ENCODE assay signal across 8 mouse cellular contexts in the genomic region with DNA sequence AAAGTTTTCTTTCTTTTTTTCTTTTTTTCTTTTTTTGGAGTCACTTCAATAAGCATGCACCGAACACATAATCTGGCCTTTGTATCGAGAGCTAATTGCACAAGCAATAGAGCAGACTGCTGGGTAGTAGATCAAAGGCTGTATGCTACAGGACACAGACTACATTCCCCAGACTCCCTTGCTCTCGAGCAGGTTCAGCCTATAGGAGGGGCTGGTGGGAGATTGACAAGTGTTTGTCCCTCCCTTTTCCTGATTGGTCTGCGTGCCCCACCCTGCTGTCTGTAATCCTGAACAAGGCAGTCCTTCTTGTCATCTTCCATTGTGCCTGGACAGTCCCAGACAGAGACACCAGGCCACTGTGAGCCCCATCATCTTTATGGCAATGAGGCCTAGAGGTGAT.
A peak's percentile ranks its signal among the peaks of the same experiment; 100 is the strongest.
DNase-seq lines count a peak whose midpoint lies in the region; ATAC-seq lines count a peak whose summit lies in the region.
"Had no signal": no experiment of that assay in that cellular context is flagged by ENCODE, and none has a peak within 500 bp of the region (broad histone marks: within the 10 kb centered on the region; RNA-seq: fewer than 3 reads in every experiment).

No protein-coding gene starts in this region.

- ATAC-seq in limb, embryonic 12.5 days (ENCODE audit: insufficient number of reproducible peaks, insufficient read depth, low FRiP score, low TSS enrichment, low read depth), result 0 out of 2 replicates have a peak, but pooled peaks have one; percentile 45
- ATAC-seq in midbrain, embryonic 14.5 days (ENCODE audit: low FRiP score, low TSS enrichment), result peak; percentile 84
- ATAC-seq: activated CD4-positive, CD25-positive, alpha-beta regulatory T cell, adult 4 months had no signal

- peak; percentile 10 for DNase-seq in brain, adult 2 months (ENCODE audit: low read depth, low spot score)
- DNase-seq in embryonic facial prominence, embryonic 10.5 days (ENCODE audit: low spot score), result peak; percentile 17
- DNase-seq in midbrain, embryonic 14.5 days, result peak; percentile 61
- no peak for DNase-seq in spleen, postnatal 14 days (ENCODE audit: low spot score in 2 of 2)
- no peak for DNase-seq in cerebellum, adult 11-12 months
- DNase-seq in T-cell, adult 2 months (ENCODE audit: low spot score), result no peak

- no peak overlapping the region for H3K4me3 ChIP-seq in embryonic facial prominence, embryonic 10.5 days
- no peak overlapping the region for H3K4me3 ChIP-seq in limb, embryonic 12.5 days (replicated peaks)
- no peak overlapping the region for H3K4me3 ChIP-seq in midbrain, embryonic 14.5 days (replicated peaks; ENCODE audit: low read depth, low read length)

- H3K27ac ChIP-seq in embryonic facial prominence, embryonic 10.5 days (replicated peaks), result no peak overlapping the region
- H3K27ac ChIP-seq in limb, embryonic 12.5 days, result no peak overlapping the region
- H3K27ac ChIP-seq in midbrain, embryonic 14.5 days (replicated peaks; ENCODE audit: low read depth, low read length), result no peak overlapping the region

- H3K27me3 ChIP-seq in embryonic facial prominence, embryonic 10.5 days (replicated peaks; ENCODE audit: low read depth, poor library complexity, severe bottlenecking), result no peaks in the 10 kb centered on the region
- 0 out of 2 replicates have a peak, but pooled peaks cover 3% of the 10 kb centered on the region for H3K27me3 ChIP-seq in limb, embryonic 12.5 days
- no peaks in the 10 kb centered on the region for H3K27me3 ChIP-seq in midbrain, embryonic 14.5 days (ENCODE audit: control insufficient read depth, insufficient read depth, low read length)

- H3K4me2 ChIP-seq in limb, embryonic 12.5 days, result no peak overlapping the region
- no peak overlapping the region for H3K4me2 ChIP-seq in midbrain, embryonic 14.5 days (ENCODE audit: low read length)

- H3K9me3 ChIP-seq in embryonic facial prominence, embryonic 10.5 days, result no peaks in the 10 kb centered on the region
- H3K9me3 ChIP-seq in limb, embryonic 12.5 days, result no peaks in the 10 kb centered on the region
- H3K9me3 ChIP-seq in midbrain, embryonic 14.5 days (ENCODE audit: control insufficient read depth, low read length), result no peaks in the 10 kb centered on the region

- WGBS in embryonic facial prominence, embryonic 10.5 days, result 24% methylated on average over 4 of the region's 4 CpGs
- 33% methylated on average over 4 of the region's 4 CpGs for WGBS in limb, embryonic 12.5 days
- whole genome bisulfite sequencing in midbrain, embryonic 14.5 days, result 27% methylated on average over 4 of the region's 4 CpGs

- H3K9ac ChIP-seq in limb, embryonic 12.5 days (replicated peaks), result no peak overlapping the region
- no peak overlapping the region for H3K9ac ChIP-seq in midbrain, embryonic 14.5 days (replicated peaks; ENCODE audit: low read length)

- H3K4me1 ChIP-seq in embryonic facial prominence, embryonic 10.5 days, result no peaks in the 10 kb centered on the region
- H3K4me1 ChIP-seq in limb, embryonic 12.5 days (replicated peaks), result no peaks in the 10 kb centered on the region
- H3K4me1 ChIP-seq in midbrain, embryonic 14.5 days (ENCODE audit: control insufficient read depth, insufficient read depth, low read length), result no peaks in the 10 kb centered on the region

- H3K36me3 ChIP-seq in embryonic facial prominence, embryonic 10.5 days (replicated peaks), result no peaks in the 10 kb centered on the region
- no peaks in the 10 kb centered on the region for H3K36me3 ChIP-seq in limb, embryonic 12.5 days
- H3K36me3 ChIP-seq in midbrain, embryonic 14.5 days (ENCODE audit: control insufficient read depth, insufficient read depth, low read length), result no peaks in the 10 kb centered on the region

Comparison
In these comparisons a context has a peak if more than half of its experiments do, and no peak if none do; other contexts are left out.
1. DNase-seq: peak in brain, adult 2 months (single experiment), embryonic facial prominence, embryonic 10.5 days (single experiment) and midbrain, embryonic 14.5 days (single experiment); none in spleen, postnatal 14 days (0 of 2), cerebellum, adult 11-12 months (single experiment) and T-cell, adult 2 months (single experiment).